8 mouse cellular contexts compared by ENCODE assay signal in the genomic region with DNA sequence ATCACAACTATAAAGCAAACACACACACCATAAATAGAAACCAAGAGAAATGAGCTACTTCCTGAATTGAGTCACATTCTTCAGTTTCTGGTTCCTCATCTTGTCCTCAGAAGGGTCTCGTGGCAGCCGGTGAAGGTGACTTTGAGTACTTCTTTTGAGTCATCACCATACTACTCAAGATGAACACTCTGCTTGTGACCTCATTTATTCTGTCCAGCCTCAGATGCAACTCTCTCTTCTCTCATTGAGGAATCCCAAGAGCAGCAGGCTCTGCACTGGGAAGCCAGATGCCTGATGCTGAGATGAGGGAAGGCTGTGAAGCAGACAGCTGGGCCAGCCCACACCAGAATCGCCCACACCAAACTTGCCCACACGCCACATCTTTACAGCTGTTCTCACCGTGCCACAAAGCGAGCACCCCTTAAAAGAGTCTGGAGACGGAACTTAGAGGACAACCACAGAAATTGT. TPM values are rescaled to one million over a fixed set of nuclear protein-coding genes. Genes with fewer than 3 reads are reported as not detected.
DNase-seq lines count a peak whose midpoint lies in the region; ATAC-seq and TF ChIP-seq lines count a peak whose summit lies in the region.

No protein-coding gene starts in this region.

- TF ChIP-seq CTCF in layer of hippocampus, adult 2 months (conservative IDR thresholded peaks at IDR 0.05), result no peak

- ATAC-seq in megakaryocyte, adult 5-6 weeks (ENCODE audit: poor library complexity, severe bottlenecking), result peak; percentile 93

- H3K4me3 ChIP-seq in layer of hippocampus, adult 2 months, result no peak overlapping the region; the same call in 1 of the 2 replicates

- DNase-seq in layer of hippocampus, adult 2 months (ENCODE audit: low spot score in 2 of 2), result no peak
- no peak for DNase-seq in layer of hippocampus, postnatal 25 days (ENCODE audit: extremely low spot score in 1 of 2, low spot score in 1 of 2)
- DNase-seq in MN1 (ENCODE audit: low spot score), result peak; percentile 58
- peak; percentile 39 to 47 for DNase-seq in frontal cortex, postnatal 25 days (ENCODE audit: low spot score in 2 of 2)
- no peak for DNase-seq in adrenal gland, postnatal 4 days (ENCODE audit: low spot score in 2 of 2)
- no peak for DNase-seq in cerebellum, adult 9-11 months
- DNase-seq in c-Kit-positive CD71-positive TER-119-positive erythroid progenitor cells, embryonic 14.5 days (ENCODE audit: low spot score), result no peak

- H3K27ac ChIP-seq in layer of hippocampus, adult 2 months, result peak overlapping the region; percentile 81

RNA-seq across cellular contexts. Expression of gene Ier5, which starts 8.0 kb away (rescaled TPM):
- 10 to 100 TPM; 26.5 to 28.1 TPM for total RNA-seq in layer of hippocampus, adult 2 months (2021)
- 10 to 100 TPM; 28.2 to 28.6 TPM for total RNA-seq in layer of hippocampus, postnatal 25 days (2021)
- 58.4 and 62.3 TPM in 2 replicates for total RNA-seq in megakaryocyte, adult 5-6 weeks (2015)
- total RNA-seq in megakaryocyte, adult 5-6 weeks (2017), result 35.4 and 38.3 TPM in 2 replicates
- total RNA-seq in adrenal gland, postnatal 4 days (2021), result 10 to 100 TPM; 12.8 to 14.4 TPM

RNA-seq across cellular contexts. Expression of gene Mr1, which starts 55.2 kb away (rescaled TPM):
- 1 to 10 TPM; 3.2 to 3.3 TPM for total RNA-seq in layer of hippocampus, adult 2 months (2021)
- total RNA-seq in layer of hippocampus, postnatal 25 days (2021), result 1 to 10 TPM; 2.2 to 3.3 TPM
- 4.5 TPM in 2 replicates for total RNA-seq in megakaryocyte, adult 5-6 weeks (2015)
- 3.0 and 4.6 TPM in 2 replicates for total RNA-seq in megakaryocyte, adult 5-6 weeks (2017)
- total RNA-seq in adrenal gland, postnatal 4 days (2021), result 10 to 100 TPM; 27.8 to 33.1 TPM

Comparison
In these comparisons a context has a peak if more than half of its experiments do, and no peak if none do; other contexts are left out.
1. DNase-seq: peak in MN1 (single experiment) and frontal cortex, postnatal 25 days (2 of 2); none in layer of hippocampus, adult 2 months (0 of 2), layer of hippocampus, postnatal 25 days (0 of 2), adrenal gland, postnatal 4 days (0 of 2), cerebellum, adult 9-11 months (single experiment) and c-Kit-positive CD71-positive TER-119-positive erythroid progenitor cells, embryonic 14.5 days (single experiment).
2. RNA of gene Mr1, which starts 55.2 kb away (total RNA-seq): 27.8 to 33.1 TPM in adrenal gland, postnatal 4 days; 3.0 to 4.6 TPM in megakaryocyte, adult 5-6 weeks, 2.2 to 3.3 TPM in layer of hippocampus, postnatal 25 days and 3.2 to 3.3 TPM in layer of hippocampus, adult 2 months; every median in the first group is over 4 times any median in the second.